Mouse (Mus musculus): Measurements from ENCODE around the gene Cyp4f40. TPM values are rescaled to one million over a fixed set of nuclear protein-coding genes. Genes with fewer than 3 reads are reported as not detected.
A peak's percentile ranks its signal among the peaks of the same experiment; 100 is the strongest.
"Not testable (repeated sequence)": the region's sequence is repeated elsewhere in the genome, so short reads cannot be mapped to it uniquely, and the experiment has no call there.

Cyp4f40 gene
- 0.21 TPM in 1 of 2 replicates, not detected in the other for polyA plus RNA-seq (2015; fragmentation: Nextera tagmentation; extraction: Ambion mirVana)

DNA sequence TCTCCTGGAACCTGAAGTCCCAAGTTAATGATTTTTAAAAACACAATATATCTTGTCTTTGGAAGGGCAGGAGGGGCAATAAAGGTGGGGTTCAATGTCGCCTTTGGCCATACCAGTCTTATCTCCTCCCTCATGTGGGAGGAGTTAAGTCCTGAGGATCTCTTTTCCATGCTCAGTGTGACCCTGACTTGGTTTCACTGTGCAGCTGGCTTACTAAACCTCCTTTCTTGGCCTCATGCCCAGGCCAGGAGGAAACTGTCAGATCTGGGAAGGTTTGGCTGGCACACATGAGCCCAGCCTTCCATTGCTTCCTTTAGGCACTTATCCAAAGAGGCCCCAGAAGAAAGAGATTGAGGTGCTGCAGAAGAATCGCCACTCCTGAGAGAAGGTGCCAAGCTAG, at the start of gene Cyp4f40:
TSS of gene Cyp4f40 (plus strand) at position 189 of the 400 bp plus-strand sequence.
- no peak within 1 kb of the TSS for H3K4me2 ChIP-seq (ENCODE audit: low read depth, low read length)
- ATAC-seq (ENCODE audit: low read depth): peak; percentile 51; the same call in 1 of the 2 replicates
- no peaks in the 10 kb centered on the region for H3K4me1 ChIP-seq (replicated peaks; ENCODE audit: control insufficient read depth, insufficient read depth, low read length)
- no peak within 1 kb of the TSS for H3K27ac ChIP-seq (ENCODE audit: low read length)
- no peak within 1 kb of the TSS for H3K9ac ChIP-seq (ENCODE audit: low read length)
- WGBS: 28% methylated on average over 2 of the region's 2 CpGs
- no peak within 1 kb of the TSS for H3K4me3 ChIP-seq (ENCODE audit: low read length)
- no peaks in the 10 kb centered on the region for H3K36me3 ChIP-seq (ENCODE audit: control insufficient read depth, insufficient read depth, low read length)
- no peaks in the 10 kb centered on the region for H3K27me3 ChIP-seq (ENCODE audit: control insufficient read depth, insufficient read depth, low read depth, low read length)
- no peaks in the 10 kb centered on the region for H3K9me3 ChIP-seq (ENCODE audit: control insufficient read depth, low read length)

GRCm38 (mm10) chr17:32610231-32610630, 48.5 kb upstream of the Cyp4f40 start:
- not testable (repeated sequence) for H3K27me3 ChIP-seq (ENCODE audit: control insufficient read depth, insufficient read depth, low read depth, low read length); H3K9me3 ChIP-seq (ENCODE audit: control insufficient read depth, low read length); H3K27ac ChIP-seq (ENCODE audit: low read length); H3K9ac ChIP-seq (ENCODE audit: low read length); H3K4me1 ChIP-seq (replicated peaks; ENCODE audit: control insufficient read depth, insufficient read depth, low read length); ATAC-seq (ENCODE audit: low read depth); H3K4me2 ChIP-seq (ENCODE audit: low read depth, low read length); H3K4me3 ChIP-seq (ENCODE audit: low read length); H3K36me3 ChIP-seq (ENCODE audit: control insufficient read depth, insufficient read depth, low read length)
- 75% methylated on average over 3 of the region's 3 CpGs for WGBS

- H3K27me3 ChIP-seq (ENCODE audit: control insufficient read depth, insufficient read depth, low read depth, low read length): no peaks in the 10 kb centered on the region
- H3K4me2 ChIP-seq (ENCODE audit: low read depth, low read length): no peak overlapping the region
- WGBS: 90% methylated on average over 3 of the region's 3 CpGs
- no peak overlapping the region for H3K9ac ChIP-seq (ENCODE audit: low read length)
- H3K36me3 ChIP-seq (ENCODE audit: control insufficient read depth, insufficient read depth, low read length): no peaks in the 10 kb centered on the region
- no peak for ATAC-seq (ENCODE audit: low read depth)
- H3K9me3 ChIP-seq (ENCODE audit: control insufficient read depth, low read length): no peaks in the 10 kb centered on the region
- no peaks in the 10 kb centered on the region for H3K4me1 ChIP-seq (replicated peaks; ENCODE audit: control insufficient read depth, insufficient read depth, low read length)
- no peak overlapping the region for H3K27ac ChIP-seq (ENCODE audit: low read length)
- H3K4me3 ChIP-seq (ENCODE audit: low read length): no peak overlapping the region
Observed at GRCm38 (mm10) chr17:32610896-32611295, 47.8 kb upstream of the Cyp4f40 start.

DNA sequence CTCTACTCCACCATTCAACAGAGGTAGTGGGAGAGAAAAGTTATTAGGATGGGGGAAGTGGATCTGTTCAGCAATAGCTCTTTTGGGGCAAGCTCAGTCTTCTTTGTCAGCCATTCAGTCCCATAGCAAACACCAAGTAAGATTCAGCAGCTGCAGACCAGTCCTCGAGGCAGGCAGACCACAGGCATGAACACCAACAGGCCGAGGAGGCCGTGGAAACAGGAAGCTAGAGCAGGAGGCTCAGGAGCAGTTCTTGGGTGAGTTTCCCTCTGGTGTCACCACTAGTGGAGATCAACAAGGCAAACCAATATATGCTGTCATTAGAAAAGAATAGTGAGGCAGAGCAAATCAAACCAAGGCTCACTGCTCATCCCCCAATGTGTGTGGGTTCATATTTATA, 46.3 kb upstream of the Cyp4f40 start:
- Histone ChIP-seq H3K9ac (ENCODE audit: low read length) (no peak overlapping the region), H3K4me3 (ENCODE audit: low read length) (no peak overlapping the region), H3K27ac (ENCODE audit: low read length) (no peak overlapping the region), H3K4me2 (ENCODE audit: low read depth, low read length) (no peak overlapping the region), H3K9me3 (ENCODE audit: control insufficient read depth, low read length) (no peaks in the 10 kb centered on the region), H3K27me3 (ENCODE audit: control insufficient read depth, insufficient read depth, low read depth, low read length) (no peaks in the 10 kb centered on the region), H3K4me1 (replicated peaks; ENCODE audit: control insufficient read depth, insufficient read depth, low read length) (no peaks in the 10 kb centered on the region), H3K36me3 (ENCODE audit: control insufficient read depth, insufficient read depth, low read length) (no peaks in the 10 kb centered on the region)
- ATAC-seq (ENCODE audit: low read depth): no peak
- 64% methylated on average over 3 of the region's 3 CpGs for WGBS

DNA sequence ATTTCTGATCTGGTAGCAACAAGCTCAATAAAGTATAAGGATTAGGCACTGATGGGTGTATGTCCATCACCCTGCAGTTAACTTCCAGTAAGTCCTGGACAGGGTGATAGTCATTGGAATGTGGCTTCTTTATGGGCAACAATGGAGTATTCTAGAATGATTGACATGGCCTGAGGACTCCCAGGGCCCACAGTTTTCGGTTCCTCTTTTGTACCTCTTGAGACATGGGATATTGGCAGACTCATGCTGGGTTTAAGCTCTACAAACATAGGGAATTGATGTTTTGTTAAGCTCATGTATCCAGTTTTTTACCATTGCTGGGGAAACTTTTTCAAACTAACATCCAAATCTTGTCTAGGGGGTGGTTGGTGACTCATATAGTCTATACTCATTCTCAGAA, 41.4 kb upstream of the Cyp4f40 start:
- H3K4me2 ChIP-seq (ENCODE audit: low read depth, low read length): no peak overlapping the region
- H3K9me3 ChIP-seq (ENCODE audit: control insufficient read depth, low read length): 0 out of 2 replicates have a peak, but pooled peaks cover 5% of the 10 kb centered on the region
- 54% methylated on average over 1 of the region's 1 CpGs for WGBS

DNA sequence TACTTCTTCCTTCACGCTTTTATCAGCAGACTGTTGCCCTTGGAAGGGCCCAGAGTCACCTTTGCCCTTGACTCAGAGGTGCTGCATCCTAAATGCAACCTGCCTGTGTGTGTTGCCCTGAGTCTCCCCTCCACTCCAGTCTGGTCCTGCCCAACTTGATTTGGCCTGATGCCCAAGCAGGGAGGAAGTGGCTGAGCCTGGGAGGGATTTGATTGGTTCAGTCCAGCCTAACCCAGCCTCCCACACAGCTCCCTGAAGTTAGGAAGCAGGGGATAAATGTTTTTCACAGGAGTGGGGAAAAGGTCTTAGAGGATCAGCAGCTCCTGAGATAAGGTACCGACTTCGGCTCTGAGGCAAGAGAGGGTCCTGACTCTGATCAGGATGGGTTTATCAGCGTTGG, 37.7 kb upstream of the Cyp4f40 start, which contains the start of gene Cyp4f37:
TSS of gene Cyp4f37 (plus strand) at position 292 of the 400 bp plus-strand sequence.
- H3K27ac ChIP-seq (ENCODE audit: low read length); H3K4me3 ChIP-seq (ENCODE audit: low read length); H3K9ac ChIP-seq (ENCODE audit: low read length); H3K27me3 ChIP-seq (ENCODE audit: control insufficient read depth, insufficient read depth, low read depth, low read length); H3K9me3 ChIP-seq (ENCODE audit: control insufficient read depth, low read length); H3K4me2 ChIP-seq (ENCODE audit: low read depth, low read length); H3K36me3 ChIP-seq (ENCODE audit: control insufficient read depth, insufficient read depth, low read length); H3K4me1 ChIP-seq (replicated peaks; ENCODE audit: control insufficient read depth, insufficient read depth, low read length): not testable (repeated sequence)
- 48% methylated on average over 4 of the region's 4 CpGs for WGBS
- peak; percentile 49; the same call in 1 of the 2 replicates for ATAC-seq (ENCODE audit: low read depth)

More for the DNA sequence above, 41.4 kb upstream of the Cyp4f40 start:
- H3K27ac ChIP-seq (ENCODE audit: low read length): no peak overlapping the region
- no peaks in the 10 kb centered on the region for H3K36me3 ChIP-seq (ENCODE audit: control insufficient read depth, insufficient read depth, low read length)
- H3K4me1 ChIP-seq (replicated peaks; ENCODE audit: control insufficient read depth, insufficient read depth, low read length): no peaks in the 10 kb centered on the region
- H3K4me3 ChIP-seq (ENCODE audit: low read length): no peak overlapping the region
- no peak for ATAC-seq (ENCODE audit: low read depth)
- H3K27me3 ChIP-seq (ENCODE audit: control insufficient read depth, insufficient read depth, low read depth, low read length): no peaks in the 10 kb centered on the region
- no peak overlapping the region for H3K9ac ChIP-seq (ENCODE audit: low read length)

DNA sequence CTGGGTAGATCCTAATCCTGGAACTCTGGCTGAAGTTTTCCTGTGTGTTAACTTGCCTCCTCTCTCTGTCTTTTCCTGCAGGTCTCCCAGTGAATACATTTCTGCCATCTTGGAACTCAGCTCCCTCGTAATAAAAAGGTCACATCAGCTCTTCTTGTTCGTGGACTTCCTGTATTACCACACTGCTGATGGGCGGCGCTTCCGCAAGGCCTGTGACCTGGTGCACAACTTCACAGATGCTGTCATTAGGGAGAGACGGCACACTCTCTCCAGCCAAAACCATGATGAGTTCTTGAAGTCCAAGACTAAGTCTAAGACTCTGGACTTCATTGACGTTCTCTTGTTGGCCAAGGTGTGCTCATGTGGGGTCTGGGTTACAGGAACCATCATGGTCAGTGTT, 29.0 kb upstream of the Cyp4f40 start:
- not testable (repeated sequence) for H3K36me3 ChIP-seq (ENCODE audit: control insufficient read depth, insufficient read depth, low read length); H3K9ac ChIP-seq (ENCODE audit: low read length); H3K27me3 ChIP-seq (ENCODE audit: control insufficient read depth, insufficient read depth, low read depth, low read length); ATAC-seq (ENCODE audit: low read depth); H3K9me3 ChIP-seq (ENCODE audit: control insufficient read depth, low read length); H3K4me2 ChIP-seq (ENCODE audit: low read depth, low read length); H3K4me3 ChIP-seq (ENCODE audit: low read length); H3K4me1 ChIP-seq (replicated peaks; ENCODE audit: control insufficient read depth, insufficient read depth, low read length); H3K27ac ChIP-seq (ENCODE audit: low read length)
- WGBS: 80% methylated on average over 6 of the region's 7 CpGs

DNA sequence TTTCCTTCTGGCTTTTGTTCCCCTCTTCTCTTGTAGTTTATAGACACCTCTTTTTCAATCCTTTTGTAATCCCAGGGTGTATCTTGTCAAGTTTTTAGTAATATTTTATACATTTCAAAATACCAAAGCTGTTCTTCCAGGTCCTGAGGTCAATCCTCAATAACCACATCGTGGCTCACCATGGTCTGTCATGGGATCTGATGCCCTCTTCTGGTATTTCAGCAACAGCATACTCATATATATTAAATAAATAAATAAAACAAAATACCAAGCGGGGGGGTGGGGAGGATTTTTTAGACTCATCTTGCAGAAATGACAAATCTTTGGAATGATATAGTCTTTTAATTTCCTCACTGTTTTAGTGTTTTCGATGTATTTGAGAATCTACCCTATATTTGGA, 26.8 kb upstream of the Cyp4f40 start:
- Histone ChIP-seq H3K36me3 (ENCODE audit: control insufficient read depth, insufficient read depth, low read length) (no peaks in the 10 kb centered on the region), H3K27ac (ENCODE audit: low read length) (no peak overlapping the region), H3K4me1 (replicated peaks; ENCODE audit: control insufficient read depth, insufficient read depth, low read length) (peaks cover 6% of the 10 kb centered on the region; the same call in 1 of the 2 replicates), H3K27me3 (ENCODE audit: control insufficient read depth, insufficient read depth, low read depth, low read length) (no peaks in the 10 kb centered on the region), H3K9me3 (ENCODE audit: control insufficient read depth, low read length) (no peaks in the 10 kb centered on the region), H3K4me2 (ENCODE audit: low read depth, low read length) (no peak overlapping the region), H3K9ac (ENCODE audit: low read length) (no peak overlapping the region), H3K4me3 (ENCODE audit: low read length) (no peak overlapping the region)
- WGBS: 64% methylated on average over 3 of the region's 3 CpGs
- no peak for ATAC-seq (ENCODE audit: low read depth)

DNA sequence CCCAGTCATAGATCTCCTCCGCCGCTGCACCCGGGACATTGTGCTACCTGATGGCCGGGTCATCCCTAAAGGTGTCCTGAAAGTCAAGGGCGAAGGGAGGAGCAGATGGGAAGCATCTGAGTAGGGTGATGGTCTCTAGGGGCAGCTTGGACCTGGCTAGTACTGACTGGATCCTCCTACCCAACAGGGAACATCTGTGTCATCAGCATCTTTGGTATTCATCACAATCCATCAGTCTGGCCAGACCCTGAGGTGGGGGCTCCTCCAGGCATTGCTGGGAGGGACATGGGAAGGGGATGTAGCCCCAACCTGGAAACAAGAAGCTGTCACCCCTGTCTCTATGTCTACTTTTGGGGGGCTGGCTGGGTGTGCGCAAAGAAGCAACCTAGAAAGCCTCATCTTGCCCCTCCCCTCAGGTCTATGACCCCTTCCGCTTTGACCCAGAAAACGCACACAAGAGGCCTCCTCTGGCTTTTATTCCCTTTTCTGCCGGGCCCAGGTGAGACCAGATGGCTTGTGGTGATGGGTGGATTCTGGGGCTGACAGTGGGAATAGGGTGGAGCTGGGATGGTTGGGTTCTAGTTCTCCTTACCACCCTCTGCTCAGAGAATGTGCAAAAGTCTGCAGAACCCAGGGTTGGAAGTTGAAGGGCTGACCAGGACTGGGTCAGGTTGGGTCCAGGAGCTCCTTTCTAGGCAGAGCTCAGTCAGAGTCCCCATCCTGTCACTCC, 24.3 kb upstream of the Cyp4f40 start:
- Histone ChIP-seq H3K4me2 (ENCODE audit: low read depth, low read length) (peak overlapping the region; percentile 67), H3K9ac (ENCODE audit: low read length) (peak overlapping the region; percentile 61), H3K4me3 (ENCODE audit: low read length) (peak overlapping the region; percentile 46)
- not testable (repeated sequence) for H3K4me1 ChIP-seq (replicated peaks; ENCODE audit: control insufficient read depth, insufficient read depth, low read length); H3K9me3 ChIP-seq (ENCODE audit: control insufficient read depth, low read length); H3K36me3 ChIP-seq (ENCODE audit: control insufficient read depth, insufficient read depth, low read length); H3K27ac ChIP-seq (ENCODE audit: low read length); H3K27me3 ChIP-seq (ENCODE audit: control insufficient read depth, insufficient read depth, low read depth, low read length)
- ATAC-seq (ENCODE audit: low read depth): 0 out of 2 replicates have a peak, but pooled peaks have one; percentile 17
- 85% methylated on average over 9 of the region's 9 CpGs for WGBS
